Mouse (Mus musculus): ENCODE results near the gene Rnf215. TPM values are rescaled to one million over a fixed set of nuclear protein-coding genes. Genes with fewer than 3 reads are reported as not detected.
A peak's percentile ranks its signal among the peaks of the same experiment; 100 is the strongest.

The Rnf215 gene
- total RNA-seq, 1 experiment = 19.5 TPM

DNA sequence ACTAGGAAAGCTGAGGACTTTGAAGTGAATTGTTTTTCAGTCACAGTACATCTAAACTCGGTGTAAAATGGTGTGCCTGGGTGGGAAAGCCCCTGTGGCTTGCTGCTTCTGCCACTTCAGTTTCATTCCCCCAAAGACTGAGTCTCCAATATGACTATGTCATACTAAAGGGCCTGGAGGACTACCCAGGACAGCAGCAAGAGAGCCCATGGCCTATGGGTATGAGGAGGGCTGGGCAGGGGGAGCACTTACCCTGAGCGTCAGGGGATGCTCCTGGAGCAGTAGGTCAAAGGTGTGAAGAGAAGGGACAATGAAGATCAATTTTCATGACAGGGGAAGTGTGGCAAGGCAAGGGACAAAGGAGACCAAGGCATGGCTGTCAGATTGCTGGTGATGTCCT is 4.0 kb downstream of the Rnf215 start:
- in situ Hi-C loops (cut with MboI; ENCODE audit: low sequenced_read_pairs in 2 of 2, unreplicated experiment in 2 of 2) = no loop called here
- no peaks in the 10 kb centered on the region for H3K9me3 ChIP-seq (ENCODE audit: control insufficient read depth, insufficient read depth, low read depth, low read length)
- no peak for TF ChIP-seq MAFK (IDR thresholded peaks at IDR 0.05; ENCODE audit: insufficient read depth, low read depth, low read length)
- no peak for TF ChIP-seq ZC3H11A (IDR thresholded peaks at IDR 0.05; ENCODE audit: borderline replicate concordance, low read depth, low read length)
- 0 out of 2 replicates have a peak, but pooled peaks cover 2% of the 10 kb centered on the region for H3K36me3 ChIP-seq (ENCODE audit: control insufficient read depth, insufficient read depth, low read length, poor library complexity, severe bottlenecking)
- no peak overlapping the region for H3K9ac ChIP-seq (ENCODE audit: insufficient read depth, low read depth, low read length, poor library complexity, severe bottlenecking)
- H3K4me1 ChIP-seq (ENCODE audit: control insufficient read depth in 2 of 2, insufficient read depth in 2 of 2, low read length in 2 of 2, poor library complexity in 1 of 2) = peaks cover 0 to 5% of the 10 kb centered on the region in 2 experiments; a peak in 1 of 4 replicates
- H3K27ac ChIP-seq (ENCODE audit: insufficient read depth, low read depth, low read length, poor library complexity, severe bottlenecking) = no peak overlapping the region
- no peak overlapping the region for H3K4me3 ChIP-seq (ENCODE audit: insufficient read depth in 1 of 2, low read depth in 1 of 2, low read length in 2 of 2, poor library complexity in 1 of 2, severe bottlenecking in 1 of 2)
- DNase-seq (ENCODE audit: low read depth, low spot score) = no peak

DNA sequence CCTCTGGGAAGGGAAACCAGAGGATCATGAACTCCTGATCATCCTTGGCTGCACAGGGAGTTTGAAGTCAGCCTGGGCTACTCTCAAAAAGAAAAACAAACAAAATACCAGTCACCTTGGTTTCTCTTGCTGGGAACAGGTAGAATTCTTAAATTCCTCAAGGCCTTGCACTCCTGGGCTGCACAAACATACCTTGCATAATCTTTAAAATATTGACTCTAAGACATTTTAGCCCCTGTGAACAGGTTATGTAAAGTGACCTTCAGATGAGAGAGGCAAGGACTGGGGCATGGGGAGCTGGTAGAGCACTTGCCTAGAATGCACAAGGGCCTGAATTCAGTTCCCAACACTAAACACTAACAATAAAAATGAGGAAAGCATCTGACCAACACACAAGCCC is 6.5 kb downstream of the Rnf215 start:
- H3K9me3 ChIP-seq (ENCODE audit: control insufficient read depth, insufficient read depth, low read depth, low read length) = no peaks in the 10 kb centered on the region
- H3K4me1 ChIP-seq (ENCODE audit: control insufficient read depth in 2 of 2, insufficient read depth in 2 of 2, low read length in 2 of 2, poor library complexity in 1 of 2) = no peaks in the 10 kb centered on the region
- TF ChIP-seq CHD2 (IDR thresholded peaks at IDR 0.05; ENCODE audit: low read depth, low read length) = no peak
- no peak for TF ChIP-seq ZC3H11A (IDR thresholded peaks at IDR 0.05; ENCODE audit: borderline replicate concordance, low read depth, low read length)
- TF ChIP-seq ZNF384 (IDR thresholded peaks at IDR 0.05; ENCODE audit: low read depth, low read length) = no peak
- no peak for TF ChIP-seq HCFC1 (IDR thresholded peaks at IDR 0.05; ENCODE audit: borderline replicate concordance, insufficient read depth, low read length)
- TF ChIP-seq MAFK (IDR thresholded peaks at IDR 0.05; ENCODE audit: insufficient read depth, low read depth, low read length) = no peak
- no peak overlapping the region for H3K9ac ChIP-seq (ENCODE audit: insufficient read depth, low read depth, low read length, poor library complexity, severe bottlenecking)
- H3K36me3 ChIP-seq (ENCODE audit: control insufficient read depth, insufficient read depth, low read length, poor library complexity, severe bottlenecking) = 0 out of 2 replicates have a peak, but pooled peaks cover 2% of the 10 kb centered on the region
- no peak overlapping the region for H3K27ac ChIP-seq (ENCODE audit: insufficient read depth, low read depth, low read length, poor library complexity, severe bottlenecking)
- H3K4me3 ChIP-seq (ENCODE audit: insufficient read depth in 1 of 2, low read depth in 1 of 2, low read length in 2 of 2, poor library complexity in 1 of 2, severe bottlenecking in 1 of 2) = no peak overlapping the region
- DNase-seq (ENCODE audit: low read depth, low spot score) = no peak
- in situ Hi-C loops (cut with MboI; ENCODE audit: low sequenced_read_pairs in 2 of 2, unreplicated experiment in 2 of 2) = no loop called here

DNA sequence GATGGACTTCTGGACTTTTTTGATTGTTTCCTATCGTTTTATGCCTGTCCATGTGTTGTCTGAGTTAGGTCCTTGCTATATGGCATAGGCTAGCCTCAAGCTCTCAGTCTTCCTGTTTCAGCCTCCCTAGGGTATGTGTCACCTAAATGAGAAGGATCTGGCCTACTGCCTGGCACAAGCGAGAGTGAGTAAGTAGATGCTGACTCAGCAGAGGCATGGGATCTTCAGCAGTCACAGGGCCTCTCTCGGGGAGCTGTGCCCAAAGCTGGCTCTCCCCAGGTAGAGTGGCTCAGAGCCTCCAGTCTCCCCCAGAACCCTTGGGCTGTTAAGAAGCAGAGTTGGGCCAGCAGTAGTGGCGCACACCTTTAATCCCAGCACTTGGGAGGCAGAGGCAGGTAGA is 7.3 kb downstream of the Rnf215 start:
- TF ChIP-seq HCFC1 (IDR thresholded peaks at IDR 0.05; ENCODE audit: borderline replicate concordance, insufficient read depth, low read length) (no peak), ZC3H11A (IDR thresholded peaks at IDR 0.05; ENCODE audit: borderline replicate concordance, low read depth, low read length) (no peak), ZNF384 (IDR thresholded peaks at IDR 0.05; ENCODE audit: low read depth, low read length) (no peak), MAFK (IDR thresholded peaks at IDR 0.05; ENCODE audit: insufficient read depth, low read depth, low read length) (peak; percentile 67)
- Histone ChIP-seq H3K4me3 (ENCODE audit: insufficient read depth in 1 of 2, low read depth in 1 of 2, low read length in 2 of 2, poor library complexity in 1 of 2, severe bottlenecking in 1 of 2) (no peak overlapping the region), H3K9ac (ENCODE audit: insufficient read depth, low read depth, low read length, poor library complexity, severe bottlenecking) (no peak overlapping the region), H3K27ac (ENCODE audit: insufficient read depth, low read depth, low read length, poor library complexity, severe bottlenecking) (no peak overlapping the region), H3K4me1 (ENCODE audit: control insufficient read depth in 2 of 2, insufficient read depth in 2 of 2, low read length in 2 of 2, poor library complexity in 1 of 2) (no peaks in the 10 kb centered on the region), H3K9me3 (ENCODE audit: control insufficient read depth, insufficient read depth, low read depth, low read length) (no peaks in the 10 kb centered on the region), H3K36me3 (ENCODE audit: control insufficient read depth, insufficient read depth, low read length, poor library complexity, severe bottlenecking) (0 out of 2 replicates have a peak, but pooled peaks cover 2% of the 10 kb centered on the region)
- in situ Hi-C loops (cut with MboI; ENCODE audit: low sequenced_read_pairs in 2 of 2, unreplicated experiment in 2 of 2) = no loop called here
- DNase-seq (ENCODE audit: low read depth, low spot score) = no peak

DNA sequence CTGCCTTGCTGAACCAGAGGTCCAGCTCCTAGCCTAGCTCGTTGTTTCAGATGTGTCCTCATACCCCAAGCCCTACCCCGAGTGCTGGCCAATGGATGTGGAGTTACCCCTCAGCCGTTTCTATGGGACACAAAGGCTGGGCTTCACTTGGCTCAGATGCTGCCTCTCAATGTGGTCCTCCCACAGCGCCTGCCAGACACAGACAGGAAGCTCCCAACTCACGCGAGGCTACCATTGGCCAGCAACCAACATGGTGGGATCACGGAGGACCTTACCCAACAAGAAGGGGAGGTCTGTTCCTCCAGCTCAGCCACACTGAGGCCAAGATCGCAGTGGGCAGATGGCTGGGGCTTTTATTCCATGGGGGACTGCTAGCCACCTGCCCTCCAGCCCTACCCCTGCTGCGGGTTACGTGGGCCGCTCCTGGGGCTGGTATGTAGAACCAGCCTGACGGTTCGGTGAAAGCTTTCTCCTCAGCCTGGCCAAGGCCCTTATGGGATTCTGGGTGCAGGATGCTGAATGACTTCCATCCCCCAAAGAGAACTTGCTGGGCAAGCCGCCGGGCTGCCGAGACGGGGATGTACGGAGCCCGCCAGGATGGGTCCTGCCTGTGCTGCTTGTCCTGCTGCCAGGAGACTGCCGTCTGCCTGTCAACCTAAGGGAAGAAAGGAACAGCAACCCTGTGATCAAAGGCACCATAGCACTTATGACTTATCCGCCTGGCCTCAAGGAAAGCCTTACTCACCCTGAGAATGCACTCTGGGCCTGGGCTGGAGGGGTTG is 8.5 kb downstream of the Rnf215 start:
- Histone ChIP-seq H3K9me3 (ENCODE audit: control insufficient read depth, insufficient read depth, low read depth, low read length) (no peaks in the 10 kb centered on the region), H3K9ac (ENCODE audit: insufficient read depth, low read depth, low read length, poor library complexity, severe bottlenecking) (peak overlapping the region; percentile 17; the same call in 1 of the 2 replicates), H3K36me3 (ENCODE audit: control insufficient read depth, insufficient read depth, low read length, poor library complexity, severe bottlenecking) (0 out of 2 replicates have a peak, but pooled peaks cover 2% of the 10 kb centered on the region), H3K27ac (ENCODE audit: insufficient read depth, low read depth, low read length, poor library complexity, severe bottlenecking) (no peak overlapping the region), H3K4me1 (ENCODE audit: control insufficient read depth in 2 of 2, insufficient read depth in 2 of 2, low read length in 2 of 2, poor library complexity in 1 of 2) (no peaks in the 10 kb centered on the region), H3K4me3 (ENCODE audit: insufficient read depth in 1 of 2, low read depth in 1 of 2, low read length in 2 of 2, poor library complexity in 1 of 2, severe bottlenecking in 1 of 2) (peak overlapping the region; percentile 21 to 51)
- no peak for DNase-seq (ENCODE audit: low read depth, low spot score)
- in situ Hi-C loops (cut with MboI; ENCODE audit: low sequenced_read_pairs in 2 of 2, unreplicated experiment in 2 of 2) = no loop called here
- no peak for TF ChIP-seq HCFC1 (IDR thresholded peaks at IDR 0.05; ENCODE audit: borderline replicate concordance, insufficient read depth, low read length)
- TF ChIP-seq ZNF384 (IDR thresholded peaks at IDR 0.05; ENCODE audit: low read depth, low read length) = no peak
- no peak for TF ChIP-seq CHD2 (IDR thresholded peaks at IDR 0.05; ENCODE audit: low read depth, low read length)
- no peak for TF ChIP-seq ZC3H11A (IDR thresholded peaks at IDR 0.05; ENCODE audit: borderline replicate concordance, low read depth, low read length)

All from ES-E14 (cell line).